In genomic region chr15:12550376-12550775, GRCm38 (mm10) we compare ENCODE assay signal across 8 mouse cellular contexts.
DNase-seq lines count a peak whose midpoint lies in the region; ATAC-seq and TF ChIP-seq lines count a peak whose summit lies in the region.
"Had no signal": no experiment of that assay in that cellular context is flagged by ENCODE, and none has a peak within 500 bp of the region (broad histone marks: within the 10 kb centered on the region; RNA-seq: fewer than 3 reads in every experiment).

No protein-coding gene starts in this region.

- TF ChIP-seq EP300 in heart, postnatal 0 days (IDR thresholded peaks at IDR 0.05; ENCODE audit: low read depth): no peak

- TF ChIP-seq CTCF in heart, postnatal 0 days (IDR thresholded peaks at IDR 0.05; ENCODE audit: low read depth): no peak

- peak overlapping the region; percentile 77; the same call in 1 of the 2 replicates for H3K27ac ChIP-seq in heart, postnatal 0 days (ENCODE audit: low read depth)
- peak overlapping the region; percentile 83 for H3K27ac ChIP-seq in limb, embryonic 10.5 days

- DNase-seq in urinary bladder, postnatal 14 days (ENCODE audit: low spot score): peak; percentile 48
- no peak for DNase-seq in urinary bladder, postnatal 4 days (ENCODE audit: low spot score in 2 of 2)
- DNase-seq in heart, postnatal 0 days (ENCODE audit: low spot score): no peak
- DNase-seq in limb, embryonic 10.5 days (ENCODE audit: low spot score): no peak
- DNase-seq in retina, postnatal 1 day: no peak
- DNase-seq in natural killer cell, adult 2 months (ENCODE audit: low spot score in 2 of 2): no peak
- no peak for DNase-seq in ovary, postnatal 14 days (ENCODE audit: low spot score)

- WGBS in heart, postnatal 0 days: 36% methylated on average over 9 of the region's 9 CpGs
- WGBS in limb, embryonic 10.5 days: 33% methylated on average over 9 of the region's 9 CpGs

- H3K9me3 ChIP-seq in heart, postnatal 0 days (replicated peaks; ENCODE audit: control insufficient read depth, low read length): no peaks in the 10 kb centered on the region
- no peaks in the 10 kb centered on the region for H3K9me3 ChIP-seq in limb, embryonic 10.5 days (replicated peaks)
- H3K9me3 ChIP-seq: megakaryocyte, embryonic 14.5 days had no signal

- no peak for ATAC-seq in heart, postnatal 0 days (ENCODE audit: insufficient read depth, low read depth)

- peak overlapping the region; percentile 64 for H3K4me3 ChIP-seq in heart, postnatal 0 days (ENCODE audit: low read depth, low read length)
- H3K4me3 ChIP-seq in limb, embryonic 10.5 days: peak overlapping the region; percentile 66; the same call in 1 of the 2 replicates

- H3K27me3 ChIP-seq in heart, postnatal 0 days (ENCODE audit: control insufficient read depth, insufficient read depth, low read length): no peaks in the 10 kb centered on the region
- peaks cover 7% of the 10 kb centered on the region; the same call in 1 of the 2 replicates for H3K27me3 ChIP-seq in limb, embryonic 10.5 days (ENCODE audit: low read depth, poor library complexity, severe bottlenecking)

- no peaks in the 10 kb centered on the region for H3K36me3 ChIP-seq in heart, postnatal 0 days (replicated peaks; ENCODE audit: control insufficient read depth, insufficient read depth, low read length)
- H3K36me3 ChIP-seq in limb, embryonic 10.5 days: no peaks in the 10 kb centered on the region

- H3K4me1 ChIP-seq in heart, postnatal 0 days (ENCODE audit: control insufficient read depth, insufficient read depth): peaks cover 23% of the 10 kb centered on the region
- H3K4me1 ChIP-seq in limb, embryonic 10.5 days: peaks cover 49% of the 10 kb centered on the region

- H3K4me2 ChIP-seq in heart, postnatal 0 days (ENCODE audit: low read depth, low read length): peak overlapping the region; percentile 90

- H3K9ac ChIP-seq in heart, postnatal 0 days (replicated peaks; ENCODE audit: low read depth, low read length): no peak overlapping the region
